Mouse (Mus musculus): Measurements from ENCODE around the gene Gpx2.

The Gpx2 gene

DNA sequence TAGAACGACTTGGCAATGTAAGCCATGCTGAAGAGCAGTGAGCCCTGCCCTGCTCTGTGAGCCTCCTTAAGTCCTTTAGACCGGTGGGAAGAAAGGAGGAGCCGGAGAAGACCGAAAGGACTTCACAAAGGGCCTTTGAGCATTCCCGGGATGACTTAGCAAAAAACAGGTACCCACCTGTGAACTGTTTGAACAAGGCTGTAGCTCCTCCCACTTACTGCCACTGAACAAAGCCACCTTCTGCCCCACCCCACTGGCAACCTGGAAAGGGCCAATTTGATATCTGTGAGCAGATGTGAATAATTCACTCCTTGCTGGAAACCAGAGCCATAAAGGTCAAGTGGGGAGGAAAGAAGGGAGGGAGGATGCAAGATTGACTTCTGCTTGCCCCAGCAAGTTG is at the start of gene Gpx2:
Gene Gpx2, minus strand, starts transcription at position 205 of the 400 bp plus-strand sequence.
- no peak for DNase-seq

DNA sequence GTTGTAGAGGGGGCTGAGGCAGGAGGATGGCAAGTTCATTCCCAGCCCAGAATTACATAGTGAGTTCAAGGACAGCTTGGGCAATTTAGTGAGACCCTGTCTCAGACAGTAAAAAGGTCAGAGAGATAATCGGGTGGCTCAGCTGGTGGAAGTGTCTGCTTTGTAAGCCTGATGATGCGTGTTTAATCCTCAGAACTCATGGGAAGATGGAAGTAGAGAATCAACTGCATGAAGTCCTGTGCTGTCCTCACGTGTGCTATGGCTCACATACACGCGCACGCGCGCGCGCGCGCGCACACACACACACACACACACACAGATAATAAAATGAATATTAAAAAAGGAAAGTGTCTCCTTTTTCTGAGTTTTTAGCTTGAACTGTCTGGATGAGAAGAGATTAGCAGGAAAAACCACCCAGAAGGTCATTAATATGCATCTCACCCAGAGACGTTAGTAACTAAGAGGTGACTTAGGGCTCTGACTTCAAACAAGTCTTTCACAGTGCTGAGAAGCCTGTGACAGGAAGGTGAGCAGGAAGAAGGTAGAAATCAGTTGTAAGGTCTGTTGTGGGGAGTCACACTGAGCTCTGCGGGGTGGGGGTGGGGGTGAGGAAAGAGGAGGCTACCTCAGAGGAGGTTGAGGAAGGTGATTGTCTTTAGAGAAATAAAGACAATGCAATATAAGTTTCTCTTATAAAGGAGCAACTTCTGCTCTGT is 49.1 kb upstream of the Gpx2 start:
- DNase-seq = no peak

DNA sequence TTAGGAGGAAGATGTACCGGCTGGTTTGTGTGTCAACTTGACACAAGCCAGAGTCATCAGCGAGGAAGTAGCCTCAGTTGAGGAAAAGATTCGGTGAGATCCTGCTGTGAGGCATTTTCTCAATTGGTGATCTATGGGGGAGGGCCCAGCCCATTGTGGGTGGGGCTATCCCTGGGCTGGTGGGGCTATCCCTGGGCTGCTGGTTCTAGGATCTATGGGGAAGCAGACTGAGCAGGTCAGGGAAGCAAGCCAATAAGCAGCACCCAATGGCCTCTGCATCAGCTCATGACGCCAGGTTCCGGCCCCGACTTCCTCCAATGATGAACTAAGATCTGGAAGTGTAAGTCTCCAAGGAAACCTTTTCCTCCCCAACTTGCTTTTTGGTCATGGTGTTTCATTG is 44.7 kb upstream of the Gpx2 start:
- DNase-seq = no peak

DNA sequence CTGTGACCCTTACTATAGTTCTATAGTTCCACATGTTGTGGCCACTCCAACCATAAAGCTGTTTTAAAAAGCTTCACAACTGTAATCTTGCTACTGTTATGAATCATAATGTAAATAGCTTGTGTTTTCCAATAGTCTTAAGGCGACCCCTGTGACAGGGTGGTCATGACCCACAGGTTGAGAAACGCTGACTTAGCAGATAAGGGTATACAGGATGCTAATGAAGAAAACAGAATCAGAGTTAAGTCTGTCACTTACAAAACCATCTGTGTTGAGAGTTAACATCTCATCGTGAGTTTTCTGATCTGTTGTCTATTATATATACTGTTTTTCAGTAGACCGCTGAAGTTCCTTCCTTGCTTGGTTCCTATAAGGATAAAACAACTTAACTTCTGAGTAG is 43.9 kb upstream of the Gpx2 start:
- DNase-seq = no peak

DNA sequence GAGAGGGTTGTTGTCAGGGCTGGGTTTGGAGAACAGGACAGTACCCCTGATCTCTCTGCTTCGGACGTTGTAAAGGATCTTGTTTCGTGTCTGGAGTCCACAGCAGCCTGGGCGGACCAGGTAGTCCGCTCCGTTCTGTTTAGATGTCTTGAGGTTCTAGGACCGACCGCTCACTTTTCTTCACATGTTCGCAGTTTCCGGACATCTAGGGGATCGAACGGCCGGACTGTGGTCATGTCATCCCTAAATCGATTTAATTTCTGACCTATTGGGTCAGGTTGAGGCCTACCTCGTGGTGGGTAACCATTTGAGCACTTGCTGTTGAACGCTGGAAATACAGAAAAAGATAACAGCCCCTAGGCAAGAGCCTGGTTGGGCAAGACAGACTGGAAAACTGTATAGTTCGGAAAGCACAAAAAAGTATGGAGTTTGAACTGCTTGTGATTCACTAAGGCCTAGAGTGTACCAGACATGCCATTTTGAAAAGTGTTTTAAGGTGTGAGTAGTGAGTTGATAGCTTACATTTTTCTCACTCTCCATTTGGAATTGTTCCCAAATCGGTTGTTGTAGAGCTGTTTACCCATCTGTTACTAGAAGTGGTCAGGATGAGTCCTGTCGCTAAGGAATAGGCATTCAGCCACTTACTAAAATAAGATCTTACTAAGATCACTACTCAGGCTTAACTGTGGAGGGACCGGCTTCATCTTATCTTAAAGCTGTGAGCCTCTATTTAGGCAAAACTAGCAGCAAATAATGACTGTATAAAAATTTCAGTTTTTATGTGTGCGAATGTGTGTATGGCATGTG is 42.7 kb upstream of the Gpx2 start:
- DNase-seq = no peak

DNA sequence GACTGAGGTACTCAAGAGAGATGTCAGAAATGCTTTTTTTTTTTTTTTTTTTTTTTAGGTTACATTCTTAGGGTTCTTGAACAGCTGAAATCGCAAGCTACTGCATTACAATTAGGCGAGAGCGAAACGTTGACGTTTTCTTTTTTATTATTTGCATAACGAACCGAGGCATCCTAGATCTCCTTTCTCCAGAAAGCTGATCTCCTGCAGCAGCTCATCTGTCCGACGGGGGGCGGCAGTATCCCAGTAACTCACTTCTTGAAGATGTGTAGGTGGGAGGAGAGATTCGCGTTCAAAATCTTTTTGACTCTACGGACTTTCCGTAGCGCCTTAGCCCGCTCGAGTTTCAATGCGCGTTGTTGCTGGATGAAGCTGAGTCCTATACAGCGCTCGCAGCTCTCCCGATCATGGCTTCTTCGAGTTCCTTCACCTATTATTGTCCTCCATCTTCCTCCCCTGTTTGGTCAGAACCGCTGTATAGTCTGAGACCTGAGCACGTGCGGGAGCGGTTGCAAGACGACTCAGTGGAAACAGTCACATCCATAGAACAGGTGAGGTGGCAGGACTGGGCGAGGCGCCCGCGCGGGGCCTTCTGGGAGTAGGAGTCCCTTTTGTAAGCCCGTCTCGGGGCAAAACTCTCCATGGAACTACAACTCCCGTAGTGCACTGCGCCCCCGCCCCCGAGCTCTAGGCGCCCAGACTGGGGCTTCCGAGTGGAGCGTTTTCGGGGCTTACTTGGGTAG is 41.9 kb upstream of the Gpx2 start:
- DNase-seq = peak; percentile 100

DNA sequence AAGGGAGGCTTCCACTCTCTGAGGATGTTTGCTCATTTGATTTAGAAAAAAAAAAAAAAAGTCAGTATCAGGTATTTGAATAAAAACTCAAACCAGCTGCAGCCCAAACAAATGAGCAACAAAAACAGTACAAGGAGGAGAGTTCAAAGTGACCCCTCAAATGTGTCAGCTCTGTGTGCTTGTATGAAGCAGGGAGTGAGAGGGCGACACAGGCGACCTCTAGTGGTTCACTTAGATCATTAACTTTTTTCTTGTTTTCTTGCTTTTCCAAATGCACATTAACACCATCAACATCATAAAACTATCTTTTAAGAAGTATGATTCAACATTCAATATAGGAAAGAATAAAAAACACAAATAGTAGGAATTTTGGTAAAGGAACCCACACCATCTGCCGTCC is 37.4 kb upstream of the Gpx2 start:
- peak; percentile 55 for DNase-seq

DNA sequence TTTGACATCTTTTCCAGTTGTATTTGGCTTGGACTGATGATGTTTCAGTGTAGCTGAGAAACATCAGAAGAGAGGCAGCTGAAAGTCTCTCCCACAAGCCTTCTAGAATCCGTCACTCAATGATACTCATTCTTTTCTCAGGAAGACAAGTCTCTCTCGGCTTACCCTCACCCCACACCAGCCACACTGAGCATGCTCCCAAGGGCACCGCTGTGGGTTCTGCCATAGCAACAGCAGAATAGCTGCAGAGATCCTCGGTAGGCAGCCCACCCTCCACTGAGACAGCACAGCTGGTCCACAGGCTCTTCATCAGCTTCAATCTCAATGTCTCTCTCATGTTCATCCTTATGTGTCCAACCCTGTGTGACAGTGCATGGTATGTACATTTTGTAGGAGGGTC is 29.9 kb upstream of the Gpx2 start:
- DNase-seq = no peak

DNA sequence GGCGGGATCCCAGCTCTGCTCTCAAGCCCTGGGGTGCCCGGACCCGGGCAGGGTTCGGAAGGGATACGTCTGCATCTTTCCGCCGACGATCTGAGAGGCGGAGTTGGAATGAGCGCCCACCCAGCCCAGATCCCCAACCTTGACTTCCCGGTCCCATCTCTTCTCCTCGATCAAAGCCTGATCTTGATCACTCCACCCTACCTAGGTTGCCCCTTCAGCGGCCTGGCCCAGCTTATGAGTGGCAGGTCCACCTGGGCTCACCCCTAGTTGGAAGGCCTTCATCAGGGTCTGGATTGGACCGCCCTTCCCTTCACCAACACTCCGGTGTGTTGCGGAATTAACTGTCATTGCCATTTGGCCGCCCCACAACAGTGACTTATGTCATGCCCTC is 27.3 kb upstream of the Gpx2 start, which contains the start of gene Rab15:
Gene Rab15, minus strand, starts transcription at position 258 of the 391 bp plus-strand sequence.
- DNase-seq = no peak

DNA sequence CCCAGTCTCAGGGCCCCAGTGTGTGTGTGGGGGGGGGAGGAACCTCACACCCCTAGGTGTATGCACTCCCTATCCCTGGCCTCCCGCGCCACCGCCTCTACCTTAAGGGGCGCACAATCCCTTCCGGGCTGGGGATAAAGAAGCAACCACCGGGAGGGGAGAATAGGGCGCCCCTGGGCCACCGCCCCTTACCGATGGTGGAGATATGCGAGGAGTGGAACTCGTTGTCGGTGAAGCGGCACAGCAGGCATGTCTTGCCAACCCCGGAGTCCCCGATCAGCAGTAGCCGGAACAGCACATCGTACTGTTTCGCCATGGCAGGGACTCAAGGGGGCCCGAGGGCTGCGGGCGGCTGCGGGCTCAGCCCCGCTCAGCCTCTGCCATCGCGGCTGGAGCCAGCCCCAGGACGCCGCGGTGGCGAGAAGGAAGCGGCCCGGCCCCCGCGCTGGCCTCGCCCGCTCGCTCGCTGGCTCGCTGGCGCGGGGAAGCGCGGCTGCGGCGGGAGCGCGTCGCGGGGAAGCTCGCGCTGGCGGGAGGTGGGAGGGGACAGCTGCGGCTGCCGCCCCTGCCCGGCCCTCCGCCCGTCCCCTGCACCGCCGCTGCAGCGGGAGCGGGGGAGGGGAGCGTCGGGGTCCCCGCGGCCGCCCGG is 26.8 kb upstream of the Gpx2 start:
- peak; percentile 69 for DNase-seq

DNA sequence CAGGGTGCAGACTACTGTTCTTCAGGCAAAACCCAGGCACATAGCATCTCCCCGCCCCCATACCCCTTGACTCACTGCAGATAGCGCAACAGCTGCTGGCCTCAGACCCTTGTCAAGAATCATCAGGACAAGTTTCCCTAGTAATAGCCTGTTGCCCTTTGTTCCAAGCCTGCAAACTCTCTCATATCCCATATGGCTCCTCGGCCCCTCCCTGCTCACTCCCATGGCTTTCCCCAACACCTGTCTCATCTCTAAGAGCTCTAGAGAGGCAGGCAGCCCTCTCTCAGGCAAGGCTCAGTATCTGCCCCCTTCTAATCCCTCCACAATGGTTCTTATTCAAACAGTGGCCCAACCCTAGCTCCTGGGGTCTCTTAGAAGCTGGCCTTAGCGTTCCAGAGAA is 25.3 kb upstream of the Gpx2 start:
- DNase-seq = no peak

DNA sequence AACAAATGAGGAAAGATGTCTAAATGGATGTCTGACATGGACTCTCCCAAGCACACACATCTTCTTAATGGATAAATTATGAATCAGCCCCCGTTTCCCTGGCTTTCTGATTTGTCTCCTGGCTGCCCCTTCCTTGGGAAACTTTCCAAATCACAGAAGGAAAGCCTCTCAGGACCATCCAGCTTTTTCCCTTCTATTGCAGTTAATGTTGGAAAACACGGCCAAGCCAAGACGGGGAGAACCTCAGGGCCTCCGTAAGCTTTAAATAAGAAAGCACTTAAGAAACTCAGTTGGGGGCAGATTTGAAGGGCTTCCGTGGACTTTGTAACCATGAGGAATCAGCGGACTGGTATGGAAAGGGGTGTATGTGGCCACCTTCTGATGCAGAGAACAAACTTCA is 24.5 kb upstream of the Gpx2 start:
- no peak for DNase-seq

DNA sequence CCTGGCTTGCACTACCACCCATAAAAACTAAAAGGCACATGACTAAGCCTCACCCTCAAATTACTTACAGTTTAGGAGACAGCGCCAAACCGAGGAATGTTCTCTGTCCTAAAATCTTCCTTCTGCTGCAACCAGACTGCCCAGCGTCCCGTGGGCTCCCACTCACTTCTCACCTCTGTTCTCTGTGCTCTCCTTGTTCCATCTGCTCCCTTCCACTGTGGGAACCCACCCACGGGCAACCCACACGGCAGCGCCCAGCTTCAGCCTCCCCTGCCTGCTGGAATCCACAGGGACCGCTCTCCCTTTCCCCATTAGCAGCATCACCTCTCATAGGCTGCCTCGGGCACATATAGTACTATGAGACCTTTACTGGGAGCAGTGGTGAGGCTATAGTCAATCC is 23.6 kb upstream of the Gpx2 start:
- no peak for DNase-seq

DNA sequence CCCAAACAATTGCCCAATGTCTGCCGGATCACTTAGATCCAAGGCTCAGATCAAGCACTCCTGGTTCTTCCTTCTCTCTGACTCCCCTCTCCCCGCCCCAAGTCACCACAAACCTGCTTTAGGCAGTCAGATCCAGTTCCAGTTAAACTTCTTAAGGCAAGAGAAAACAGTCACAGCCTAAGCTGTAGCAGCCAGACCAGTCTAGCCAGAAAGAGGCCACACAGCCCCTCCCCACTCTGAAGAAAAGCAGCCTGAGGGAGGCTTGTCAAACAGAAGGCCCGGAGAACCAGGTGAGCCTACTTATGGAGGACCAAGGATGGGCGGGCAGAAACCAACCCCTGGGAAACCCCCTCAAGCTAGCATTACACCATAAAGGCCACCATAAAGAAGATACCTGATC is 22.8 kb upstream of the Gpx2 start:
- DNase-seq = no peak

DNA sequence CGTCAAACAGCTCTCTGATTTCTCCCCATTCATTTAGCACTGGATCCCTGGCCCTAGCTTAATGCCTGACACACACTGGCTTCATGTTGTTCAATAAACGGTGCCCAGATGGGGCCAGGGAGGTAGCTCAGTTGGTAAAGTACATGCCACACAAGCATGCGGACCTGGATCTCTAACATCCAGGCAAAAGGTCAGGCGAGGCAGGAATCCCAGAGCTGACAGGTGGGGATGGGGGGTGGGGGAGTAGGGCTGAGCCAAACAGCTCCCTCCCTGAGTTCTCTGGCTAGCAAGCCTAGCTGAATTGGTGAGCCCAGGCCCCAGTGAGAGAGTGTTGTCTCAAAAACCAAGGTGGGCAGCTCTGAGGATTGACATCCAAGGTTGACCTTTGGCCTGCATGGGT is 21.8 kb upstream of the Gpx2 start:
- no peak for DNase-seq

DNA sequence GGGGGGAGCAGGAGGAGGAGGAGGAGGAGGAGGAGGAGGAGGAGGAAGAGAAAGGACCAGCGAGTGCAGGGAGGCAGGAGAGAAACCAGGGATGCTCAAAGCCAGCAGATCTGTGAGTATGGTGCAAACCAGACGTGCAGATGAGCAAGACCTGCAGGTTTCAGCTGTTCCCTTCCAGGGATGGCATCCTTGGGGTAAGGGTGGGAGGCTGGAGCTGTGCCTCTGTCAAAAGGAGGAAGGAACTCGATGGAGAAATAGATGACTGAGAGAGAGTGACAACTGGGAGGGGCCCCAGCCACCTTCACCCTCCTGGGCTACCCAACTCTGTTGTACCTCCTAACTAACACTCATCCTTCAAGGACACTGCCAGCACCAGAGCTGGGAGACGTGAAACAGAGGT is 21.4 kb upstream of the Gpx2 start:
- DNase-seq = no peak

DNA sequence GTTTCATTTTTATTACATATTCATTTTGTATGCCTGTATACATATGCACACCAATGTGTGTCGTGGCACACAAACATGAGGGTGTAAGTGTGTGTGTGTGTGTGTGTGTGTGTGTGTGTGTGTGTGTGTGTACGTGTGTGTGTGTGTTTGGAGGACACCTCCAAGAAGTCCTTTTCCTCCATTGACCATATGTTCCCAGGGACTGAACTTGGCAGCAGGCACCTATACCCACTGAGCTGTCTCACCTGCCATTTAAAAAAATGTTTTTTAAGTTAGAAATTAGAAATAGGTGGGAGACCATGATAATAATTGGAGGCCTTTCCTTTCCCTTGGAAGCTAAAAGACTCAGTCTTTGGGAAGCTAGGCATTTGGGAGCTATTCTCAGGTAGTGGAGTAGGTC is 18.8 kb upstream of the Gpx2 start:
- DNase-seq = no peak

DNA sequence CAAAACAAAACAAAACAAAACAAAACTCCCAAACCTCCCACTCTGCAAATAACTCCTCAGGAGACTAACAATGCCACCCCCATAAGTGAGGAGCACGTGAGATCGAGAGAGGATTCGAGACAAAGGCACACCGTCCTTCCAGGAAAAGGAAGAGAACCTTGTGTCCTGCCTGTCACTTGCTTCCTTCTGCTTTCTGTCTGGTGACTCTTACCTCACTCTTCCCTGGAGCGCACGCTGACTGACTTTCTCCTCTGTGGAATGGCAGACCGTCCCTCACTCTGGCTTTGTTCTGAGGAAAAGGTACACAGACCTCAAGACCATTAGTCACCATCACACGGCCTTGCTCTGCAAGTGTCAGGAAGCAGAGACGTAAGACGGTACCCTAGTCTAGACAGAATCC is 18.2 kb upstream of the Gpx2 start:
- no peak for DNase-seq

DNA sequence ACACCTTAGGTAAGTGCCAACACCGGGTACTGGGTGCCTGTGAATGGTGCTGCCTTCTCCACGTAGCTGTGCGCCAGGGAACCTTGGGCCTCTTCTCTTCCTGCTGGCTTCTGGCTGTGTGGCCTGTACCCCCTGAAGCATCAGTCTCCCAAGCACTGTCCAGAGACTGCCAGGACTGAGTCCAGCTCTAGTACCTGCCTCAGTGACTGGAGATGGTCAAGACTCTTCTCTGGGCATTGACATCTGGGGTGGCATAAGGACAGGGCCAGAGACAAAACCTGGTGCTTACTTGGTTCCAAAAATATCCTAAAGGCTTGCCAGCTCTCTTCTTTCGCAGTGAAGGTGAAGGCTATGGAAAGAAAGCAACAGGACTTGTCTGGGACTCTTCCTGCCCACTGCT is 15.7 kb upstream of the Gpx2 start:
- DNase-seq = no peak

DNA sequence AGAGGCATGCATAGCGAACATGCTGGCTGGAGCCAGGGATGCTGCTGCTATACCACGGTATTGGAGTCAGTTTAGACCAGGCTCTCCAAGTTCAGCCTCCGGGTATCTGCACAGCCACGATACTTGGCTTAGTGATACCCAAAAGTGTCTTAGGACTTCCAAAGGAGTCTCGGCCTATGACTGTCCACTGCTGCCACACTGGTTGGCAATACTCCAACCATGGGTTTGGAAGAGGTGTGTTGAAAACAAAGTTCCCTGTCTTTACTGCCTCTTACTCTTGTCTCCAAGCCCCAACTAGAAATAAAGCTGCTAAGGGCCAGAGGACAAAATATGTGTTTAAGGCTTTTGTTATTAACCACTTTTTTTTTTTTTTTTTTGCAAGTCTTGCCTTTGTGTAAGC is 15.1 kb upstream of the Gpx2 start:
- DNase-seq = no peak

DNA sequence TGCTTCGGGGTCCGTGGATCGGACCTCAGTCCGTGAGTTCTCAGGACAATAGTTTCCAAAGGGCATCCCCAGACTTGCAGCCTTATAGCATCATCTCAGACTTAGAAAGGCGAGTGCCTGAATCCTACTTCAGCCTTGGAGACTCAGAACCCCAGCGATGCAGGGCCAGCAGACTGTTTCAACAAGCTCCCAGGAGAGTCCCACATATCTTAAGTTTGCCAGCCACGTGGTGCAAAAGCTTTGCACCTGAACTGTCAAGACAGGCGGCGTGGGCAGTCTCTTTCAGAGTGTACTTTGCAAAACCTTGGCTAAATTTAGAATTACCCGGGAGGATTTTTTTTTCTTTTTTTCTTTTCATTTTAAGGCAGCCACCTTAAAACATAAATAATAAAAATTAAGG is 12.4 kb upstream of the Gpx2 start:
- DNase-seq = no peak

DNA sequence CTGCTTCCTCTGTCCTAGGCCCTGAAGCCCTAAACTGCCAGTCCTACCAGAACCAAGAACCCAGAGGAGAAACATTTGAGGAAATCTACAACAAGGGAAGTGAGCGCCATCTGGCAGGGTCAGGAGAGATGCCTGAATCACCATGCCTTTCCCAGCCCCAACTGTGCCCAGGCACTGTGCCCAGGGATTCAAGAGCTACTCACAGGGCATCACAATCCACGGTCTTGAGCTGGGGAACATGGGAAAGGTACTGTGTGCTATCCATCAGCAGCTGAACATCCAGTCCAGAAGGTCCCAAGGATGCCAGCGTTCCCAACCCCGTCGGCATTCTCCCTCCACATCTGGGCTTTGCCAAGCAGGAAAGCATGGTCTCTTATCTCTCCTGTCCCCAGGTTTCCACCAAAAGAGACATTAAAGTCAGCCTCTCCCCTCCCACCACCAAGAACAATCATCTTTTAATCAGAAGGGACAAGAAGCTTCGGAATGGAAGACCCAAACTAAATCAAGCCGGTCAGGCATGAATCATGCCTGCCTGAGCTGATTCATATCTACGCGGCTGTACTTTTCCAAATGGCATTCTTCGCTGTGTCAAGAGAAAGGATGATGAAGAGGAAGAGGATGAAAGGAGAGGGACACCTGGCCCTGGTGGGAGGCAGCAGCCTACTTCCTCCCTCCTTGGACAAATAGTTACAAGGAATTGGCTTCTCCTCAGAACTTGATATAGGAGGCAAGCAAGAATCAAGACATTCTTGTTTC is 9.9 kb upstream of the Gpx2 start:
- peak; percentile 97 for DNase-seq

All from cerebellum, adult 8-10 months (tissue).